Mouse (Mus musculus): ENCODE measurements around the gene Cox7a1. TPM values are rescaled to one million over a fixed set of nuclear protein-coding genes. Genes with fewer than 3 reads are reported as not detected.

Gene Cox7a1
- 300 and 438 TPM in 2 replicates for polyA plus RNA-seq (2015; fragmentation: Nextera tagmentation; extraction: Ambion mirVana)

DNA sequence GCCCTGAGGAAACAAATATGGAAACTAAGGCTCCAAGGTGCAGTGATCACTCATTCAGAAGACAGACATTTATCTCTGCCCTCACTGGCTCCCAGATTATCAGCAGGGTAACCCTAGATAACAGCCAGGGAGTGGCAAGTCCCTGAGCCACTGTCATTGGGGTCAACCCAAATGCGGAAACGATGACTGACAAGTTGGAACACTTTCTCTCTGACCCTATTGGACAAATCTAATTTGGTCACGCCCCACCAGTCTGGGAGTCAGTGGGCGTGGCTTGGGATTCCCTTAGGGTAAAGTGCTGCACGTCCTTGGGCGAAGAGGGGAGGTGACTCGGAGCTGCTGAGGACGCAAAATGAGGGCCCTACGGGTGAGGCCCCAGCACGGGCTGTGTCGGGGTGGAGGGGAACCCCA is at the start of gene Cox7a1:
Cox7a1 (plus strand) TSS at position 266 of the 411 bp plus-strand sequence.

DNA sequence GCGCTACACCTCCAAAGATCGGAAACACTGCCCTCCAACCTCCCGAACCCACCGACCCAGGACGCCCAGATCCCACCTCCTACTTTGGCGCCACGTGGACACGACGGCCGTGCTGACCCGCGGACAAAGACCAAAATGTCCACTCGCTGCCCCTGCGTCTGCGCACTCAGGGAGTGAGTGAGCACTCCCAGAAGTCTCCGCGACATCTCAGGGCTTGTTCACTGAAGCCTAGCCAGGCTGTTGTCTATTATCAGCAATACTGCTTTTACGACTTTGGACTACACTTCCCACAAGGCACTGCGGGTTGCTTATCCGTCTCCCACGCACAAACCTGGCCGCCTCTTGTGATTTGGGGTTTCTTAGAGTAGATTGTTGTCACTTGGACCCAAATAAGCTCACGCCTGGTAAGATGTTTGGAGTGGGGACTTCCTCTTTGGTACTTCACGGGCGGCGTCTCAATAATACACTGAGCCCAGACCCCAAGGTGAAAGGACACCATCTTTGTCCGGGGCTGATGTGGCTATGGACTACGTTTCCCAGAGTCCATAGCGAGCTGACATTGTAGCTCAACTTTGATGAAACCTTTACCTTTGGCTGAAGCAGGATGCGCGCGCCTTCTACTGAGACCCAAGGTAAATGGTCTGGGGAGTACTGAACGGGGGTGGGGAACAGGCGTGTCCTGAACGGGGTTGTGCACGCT is 14.2 kb upstream of the Cox7a1 start, which contains the start of gene Zfp146:
Zfp146 (minus strand) TSS at position 168 of the 700 bp plus-strand sequence.

DNA sequence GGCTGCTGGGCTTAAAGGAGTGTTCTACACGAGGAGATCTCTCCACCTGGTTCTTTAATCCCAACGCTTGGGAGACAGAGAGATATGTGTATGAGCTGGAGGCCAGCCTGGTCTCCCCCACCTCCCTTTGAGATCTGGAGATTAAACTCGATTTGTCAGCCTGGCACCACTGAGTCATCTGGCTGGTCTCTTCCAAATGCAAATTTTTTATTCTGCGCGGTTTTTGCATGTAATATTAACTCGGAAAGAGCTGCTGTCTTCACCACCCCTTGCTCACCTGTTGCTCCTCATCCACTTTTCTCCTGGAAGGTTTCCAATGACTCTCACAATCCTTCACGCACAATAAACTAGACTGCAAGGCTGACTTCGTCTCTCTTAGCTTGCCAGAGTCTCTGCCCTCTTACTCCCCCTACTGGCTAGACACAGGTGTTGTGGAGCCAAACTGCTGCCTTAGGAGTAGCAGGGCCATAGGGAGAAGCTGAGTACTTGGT is 14.6 kb downstream of the Cox7a1 start, which contains the start of gene Capns1:
Capns1 (minus strand) TSS at position 331 of the 491 bp plus-strand sequence.

DNA sequence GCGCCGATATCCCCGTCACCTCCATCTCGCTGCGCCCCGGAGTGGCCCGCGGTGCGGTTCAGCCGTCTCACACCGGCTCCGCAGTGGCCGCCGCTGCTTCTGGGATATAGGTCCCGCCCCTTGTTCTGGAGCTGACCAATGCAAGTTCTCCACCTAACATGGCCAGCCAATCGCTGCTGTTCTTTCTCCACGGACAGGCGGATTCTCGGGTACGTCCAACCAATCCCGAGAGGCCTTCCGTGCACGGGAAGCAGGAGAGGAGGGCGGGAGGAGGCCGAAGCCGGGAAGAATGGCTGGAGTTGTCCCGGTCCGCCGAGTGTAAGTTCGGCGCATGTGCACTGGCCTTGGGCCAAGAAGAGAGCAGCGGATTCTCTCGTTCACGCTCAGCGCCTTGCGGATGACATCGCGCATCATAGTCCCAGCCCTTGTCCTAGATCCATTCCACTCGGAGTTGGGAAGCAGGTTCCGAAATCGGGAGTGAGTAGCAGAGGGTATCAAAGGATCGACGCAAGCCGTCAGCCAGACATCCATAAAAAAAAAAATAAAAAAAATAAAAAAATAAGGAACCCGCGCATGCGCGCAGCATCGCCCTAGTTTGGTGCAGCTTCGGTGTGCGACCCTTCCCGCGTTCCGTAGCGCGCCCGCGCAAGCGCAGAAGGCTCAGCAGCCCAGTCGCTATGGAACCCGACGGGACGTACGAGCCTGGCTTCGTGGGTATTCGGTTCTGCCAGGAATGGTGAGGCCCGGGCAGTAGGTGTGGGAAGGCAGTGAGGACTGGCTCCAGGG is 47.9 kb downstream of the Cox7a1 start, which contains the start of the genes Polr2i and Tbcb:
Polr2i (plus strand) TSS at position 280 of the 786 bp plus-strand sequence.
Tbcb (minus strand) TSS at position 604 of the 786 bp plus-strand sequence.

DNA sequence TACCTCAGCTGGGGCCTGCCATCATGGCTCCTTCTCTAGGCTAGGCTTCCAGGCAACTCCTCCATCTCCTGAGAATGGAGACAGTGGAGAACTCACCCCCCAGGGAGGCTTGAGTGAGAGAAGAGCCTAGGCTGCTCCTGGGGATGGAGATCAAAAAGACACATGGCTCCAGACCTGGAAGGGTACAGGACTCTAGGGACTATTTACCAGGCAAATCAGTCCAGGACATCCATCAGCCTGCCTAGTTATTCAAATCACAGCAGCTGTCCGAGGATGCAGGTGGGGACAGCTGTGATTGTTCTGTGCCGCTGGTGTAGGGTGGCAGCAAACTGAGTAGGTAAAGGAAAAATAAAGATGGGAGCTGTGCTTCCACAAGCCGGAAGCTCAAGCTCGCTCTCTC is 51.7 kb downstream of the Cox7a1 start, which contains the start of gene Ovol3:
Ovol3 (minus strand) TSS at position 101 of the 400 bp plus-strand sequence.

Other genes starting within 250 kb of the Cox7a1 start
- gene Zfp74, start 230.1 kb upstream of the Cox7a1 start, polyA plus RNA-seq (2015; fragmentation: Nextera tagmentation; extraction: Ambion mirVana) = 4.9 and 5.2 TPM in 2 replicates
- 31.5 and 37.1 TPM in 2 replicates for gene Zfp568, start 200.2 kb upstream of the Cox7a1 start, polyA plus RNA-seq (2015; fragmentation: Nextera tagmentation; extraction: Ambion mirVana)
- 1.8 and 2.2 TPM in 2 replicates for gene Zfp14, start 132.8 kb upstream of the Cox7a1 start, polyA plus RNA-seq (2015; fragmentation: Nextera tagmentation; extraction: Ambion mirVana)
- 4.1 and 5.1 TPM in 2 replicates for gene Zfp82, start 111.2 kb upstream of the Cox7a1 start, polyA plus RNA-seq (2015; fragmentation: Nextera tagmentation; extraction: Ambion mirVana)
- 0.23 TPM in 1 of 2 replicates, not detected in the other for gene Gm26920, start 93.7 kb upstream of the Cox7a1 start, polyA plus RNA-seq (2015; fragmentation: Nextera tagmentation; extraction: Ambion mirVana)
- gene Zfp566, start 93.6 kb upstream of the Cox7a1 start, polyA plus RNA-seq (2015; fragmentation: Nextera tagmentation; extraction: Ambion mirVana) = 5.4 TPM in 2 replicates
- 51.2 and 53.2 TPM in 2 replicates for gene Zfp260, start 89.4 kb upstream of the Cox7a1 start, polyA plus RNA-seq (2015; fragmentation: Nextera tagmentation; extraction: Ambion mirVana)
- 3.3 and 3.8 TPM in 2 replicates for gene Zfp382, start 62.2 kb upstream of the Cox7a1 start, polyA plus RNA-seq (2015; fragmentation: Nextera tagmentation; extraction: Ambion mirVana)
- 5.1 and 6.2 TPM in 2 replicates for gene Zfp146, start 14.4 kb upstream of the Cox7a1 start, polyA plus RNA-seq (2015; fragmentation: Nextera tagmentation; extraction: Ambion mirVana)
- 81.5 and 93.6 TPM in 2 replicates for gene Capns1, start 14.7 kb downstream of the Cox7a1 start, polyA plus RNA-seq (2015; fragmentation: Nextera tagmentation; extraction: Ambion mirVana)
- 125 and 135 TPM in 2 replicates for gene Polr2i, start 47.8 kb downstream of the Cox7a1 start, polyA plus RNA-seq (2015; fragmentation: Nextera tagmentation; extraction: Ambion mirVana)
- gene Tbcb, start 48.1 kb downstream of the Cox7a1 start, polyA plus RNA-seq (2015; fragmentation: Nextera tagmentation; extraction: Ambion mirVana) = 84.9 and 101 TPM in 2 replicates
- gene Ovol3, start 51.6 kb downstream of the Cox7a1 start, polyA plus RNA-seq (2015; fragmentation: Nextera tagmentation; extraction: Ambion mirVana) = 1.5 and 1.8 TPM in 2 replicates
- gene Thap8, start 96.0 kb downstream of the Cox7a1 start, polyA plus RNA-seq (2015; fragmentation: Nextera tagmentation; extraction: Ambion mirVana) = 0.44 and 0.58 TPM in 2 replicates
- gene Wdr62, start 96.3 kb downstream of the Cox7a1 start, polyA plus RNA-seq (2015; fragmentation: Nextera tagmentation; extraction: Ambion mirVana) = 2.5 and 3.6 TPM in 2 replicates
- gene Clip3, start 107.6 kb downstream of the Cox7a1 start, polyA plus RNA-seq (2015; fragmentation: Nextera tagmentation; extraction: Ambion mirVana) = 10.4 and 11.7 TPM in 2 replicates
- 47.9 and 48.6 TPM in 2 replicates for gene Alkbh6, start 124.6 kb downstream of the Cox7a1 start, polyA plus RNA-seq (2015; fragmentation: Nextera tagmentation; extraction: Ambion mirVana)
- 4.4 and 5.0 TPM in 2 replicates for gene Syne4, start 130.7 kb downstream of the Cox7a1 start, polyA plus RNA-seq (2015; fragmentation: Nextera tagmentation; extraction: Ambion mirVana)
- 1.6 TPM in 1 of 2 replicates, not detected in the other for gene E130208F15Rik, start 137.6 kb downstream of the Cox7a1 start, polyA plus RNA-seq (2015; fragmentation: Nextera tagmentation; extraction: Ambion mirVana)
- 19.2 and 19.3 TPM in 2 replicates for gene Sdhaf1, start 139.8 kb downstream of the Cox7a1 start, polyA plus RNA-seq (2015; fragmentation: Nextera tagmentation; extraction: Ambion mirVana)
- gene Lrfn3, start 178.6 kb downstream of the Cox7a1 start, polyA plus RNA-seq (2015; fragmentation: Nextera tagmentation; extraction: Ambion mirVana) = 1.1 TPM in 2 replicates
- 68.8 and 91.3 TPM in 2 replicates for gene Tyrobp, start 229.6 kb downstream of the Cox7a1 start, polyA plus RNA-seq (2015; fragmentation: Nextera tagmentation; extraction: Ambion mirVana)
- 2.9 and 3.6 TPM in 2 replicates for gene Hcst, start 235.7 kb downstream of the Cox7a1 start, polyA plus RNA-seq (2015; fragmentation: Nextera tagmentation; extraction: Ambion mirVana)
- 0.27 and 0.44 TPM in 2 replicates for gene Nfkbid, start 237.6 kb downstream of the Cox7a1 start, polyA plus RNA-seq (2015; fragmentation: Nextera tagmentation; extraction: Ambion mirVana)

All from skeletal muscle tissue, postnatal 0 days (tissue).